Mouse (Mus musculus) brain, embryonic 14.5 days (tissue): ENCODE measurements at regions not wholly inside any gene's neighbourhood (a gene's known extent, or its start where the extent isn't known, plus 50 kb on each side); places are given as distances from the start of the nearest gene placed in this dataset.

Source experiments
- CTCF ChIP-seq: fragments of 200-500 bp; IDR thresholded peaks from 2 replicates; pipeline ENCODE4 v1.5.1; 2012; ENCODE audit warnings: inconsistent platforms, mild to moderate bottlenecking, moderate library complexity, borderline replicate concordance; ENCODE audit not compliant: insufficient read depth, insufficient read length; ENCODE audit errors: extremely low read depth
- POLR2A ChIP-seq: fragments of 200-500 bp; IDR thresholded peaks from 2 replicates; pipeline ENCODE4 v1.6.1; 2012; ENCODE audit warnings: mild to moderate bottlenecking, inconsistent platforms, borderline replicate concordance; ENCODE audit not compliant: poor library complexity, insufficient read depth, insufficient read length, severe bottlenecking; ENCODE audit errors: extremely low read depth

GRCm38 (mm10) chr2:15148381-15148780, 93.5 kb upstream of the Nsun6 start:
- TF ChIP-seq POLR2A (no peak), CTCF (no peak)
